Mouse (Mus musculus) left cerebral cortex, postnatal 10 days (tissue): ENCODE results near the gene Rpl29. TPM values are rescaled to one million over a fixed set of nuclear protein-coding genes. Genes with fewer than 3 reads are reported as not detected.

ENCODE experiments used
- DNase-seq, 2 experiments: peaks; one replicate each; pipeline ENCODE4 v3.0.0; 2021 to 2022; ENCODE audit warnings: low spot score in 2 of 2, mixed read lengths in 1 of 2; ENCODE audit errors: extremely low spot score in 1 of 2
- intact Hi-C: fragments of 180-260 bp; cut with DNase I; formaldehyde crosslinking; loops from one replicate; pipeline ENCODE4 v1.15.1; 2025
- total RNA-seq, 2 experiments: library from RNA; stranded (reverse); gene quantifications; 2 replicates each; pipeline ENCODE4 v1.2.3; 2021

Gene Rpl29
- total RNA-seq, 2 experiments from 2014 or later = 378 to 397 TPM

DNA sequence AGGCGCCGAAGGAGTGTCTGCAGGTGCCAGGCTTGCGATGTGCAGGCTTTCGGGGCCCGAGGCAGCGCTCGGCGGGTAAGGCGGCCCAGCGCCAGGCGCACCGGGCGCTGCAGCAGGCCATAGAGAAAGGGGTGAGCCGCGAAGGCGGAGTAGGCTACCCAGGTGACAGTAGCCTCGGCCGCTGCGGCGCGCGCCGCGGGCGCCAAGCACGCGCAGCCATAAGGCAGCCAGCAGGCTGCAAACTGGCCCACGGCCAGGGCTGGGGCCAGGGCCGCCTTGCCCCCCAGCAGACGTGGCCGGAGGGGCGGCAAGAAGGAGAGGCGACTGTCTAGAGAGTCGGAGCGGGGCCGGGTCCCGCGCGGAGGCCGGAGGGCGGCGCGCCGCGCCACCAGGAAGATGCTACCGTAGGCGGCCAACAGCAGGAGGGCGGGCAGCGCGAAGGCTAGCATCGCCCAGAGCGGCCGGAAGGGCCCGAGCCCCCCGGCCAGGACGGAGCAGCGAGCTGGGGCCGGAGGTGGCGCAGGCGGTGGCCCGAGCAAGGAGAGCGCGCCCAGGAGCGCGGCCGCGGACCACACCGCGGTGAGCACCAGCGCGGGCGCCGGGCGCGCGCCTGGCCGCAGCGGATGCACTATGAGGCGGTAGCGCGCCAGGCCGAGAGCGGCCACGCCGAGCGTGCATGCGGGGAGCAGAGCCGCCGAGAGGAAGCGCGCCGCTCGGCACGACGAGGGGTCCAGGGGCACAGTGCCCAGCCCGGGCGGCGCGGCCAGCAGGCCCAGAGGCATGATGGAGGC lies 35.7 kb downstream of the Rpl29 start:
- intact Hi-C loops = no loop called here

DNA sequence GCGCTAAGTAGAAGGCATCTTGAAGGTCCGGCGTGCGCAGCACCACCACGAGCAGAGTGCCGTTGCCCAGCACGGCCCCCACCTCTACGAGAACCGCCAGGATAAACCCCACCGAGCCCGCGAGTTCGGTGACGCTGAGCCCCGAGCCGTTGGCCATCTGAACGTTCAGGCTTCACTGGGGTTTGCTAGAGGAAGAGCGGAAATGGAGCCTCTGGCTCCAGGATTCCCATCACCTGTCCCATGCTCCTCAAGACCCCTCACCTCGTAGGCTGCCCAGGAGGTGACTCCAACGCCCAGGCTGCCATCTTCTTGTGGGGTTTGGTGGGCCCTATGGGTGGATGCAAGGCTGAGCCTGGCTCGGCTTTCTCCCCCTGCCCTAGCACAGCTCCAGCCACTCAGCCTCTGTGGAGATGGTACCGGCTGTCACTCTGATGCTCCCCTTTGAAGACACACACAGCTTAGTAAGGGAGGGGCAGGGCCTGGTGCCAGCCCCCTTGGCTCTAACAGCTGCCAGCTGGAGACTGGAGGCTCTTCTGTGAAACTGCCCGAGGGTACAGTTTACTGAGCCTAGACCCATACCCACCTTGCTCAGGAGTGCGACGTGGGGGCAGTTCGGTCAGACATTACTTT lies 36.4 kb downstream of the Rpl29 start, which contains the start of gene Gpr62:
Gpr62 (minus strand) TSS at position 368 of the 630 bp plus-strand sequence.
- intact Hi-C loops = no loop called here
- no peak for DNase-seq

More for the DNA sequence above, 35.7 kb downstream of the Rpl29 start:
- DNase-seq = peak; percentile 54 to 89

DNA sequence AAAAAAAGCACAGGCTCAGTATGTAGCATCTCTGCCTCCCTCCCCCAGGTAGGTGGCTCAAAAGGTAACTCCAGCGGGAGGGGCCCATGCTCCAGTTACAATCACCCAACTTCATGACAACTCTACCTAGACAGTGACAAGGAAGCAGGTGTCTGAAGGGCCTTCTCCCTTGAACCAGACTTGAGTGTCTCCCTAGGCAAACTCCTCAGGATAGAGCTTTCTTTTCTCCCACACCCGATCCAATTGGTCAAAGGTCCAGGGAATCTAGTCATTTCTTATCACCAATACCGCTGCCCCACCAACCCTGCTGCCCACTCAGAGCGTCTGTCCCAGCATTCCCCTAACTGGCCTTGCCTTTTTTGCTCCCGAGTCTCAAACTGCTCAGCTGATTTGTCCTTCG lies 37.5 kb downstream of the Rpl29 start:
- intact Hi-C loops = no loop called here

DNA sequence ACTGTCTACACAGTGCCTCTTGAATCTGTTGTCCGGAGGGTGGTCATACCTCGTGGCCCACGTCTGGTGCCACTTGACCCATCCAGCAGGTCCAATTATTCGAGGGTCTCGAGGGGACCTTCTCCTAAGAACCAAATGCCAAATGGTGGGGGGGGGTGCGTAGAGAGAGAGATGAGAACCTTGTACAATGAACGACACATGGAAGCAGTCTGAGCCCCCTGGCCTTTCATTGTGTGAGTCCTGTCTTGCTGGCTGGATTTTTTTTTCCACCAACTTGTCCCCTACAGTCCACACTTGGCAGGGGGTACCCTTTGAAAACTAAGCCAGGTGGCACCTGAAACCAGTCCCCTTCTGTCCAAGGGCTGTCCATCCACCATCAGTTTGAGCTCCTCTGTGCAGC lies 38.5 kb downstream of the Rpl29 start:
- DNase-seq = no peak
- intact Hi-C loops = no loop called here

More for the DNA sequence above, 37.5 kb downstream of the Rpl29 start:
- DNase-seq = no peak

DNA sequence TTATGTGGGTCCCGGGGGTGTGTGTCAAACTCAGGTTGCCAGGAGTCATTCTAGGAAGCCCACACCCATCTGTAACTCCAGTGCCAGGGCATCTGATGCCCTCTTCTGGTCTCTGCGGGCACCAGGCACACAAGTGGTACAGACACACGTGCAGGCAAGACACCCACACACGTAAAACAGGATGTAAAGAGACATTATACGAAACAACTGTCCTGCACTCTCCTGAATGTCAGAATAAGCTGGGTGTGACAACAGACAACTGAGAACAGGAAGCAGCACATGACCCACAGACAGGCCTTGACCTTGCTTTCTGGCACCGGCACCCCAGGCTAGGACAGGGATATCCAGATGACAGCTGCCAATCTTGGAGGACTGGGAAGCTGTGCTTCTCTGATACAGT lies 40.1 kb downstream of the Rpl29 start:
- DNase-seq = no peak
- intact Hi-C loops = no loop called here

DNA sequence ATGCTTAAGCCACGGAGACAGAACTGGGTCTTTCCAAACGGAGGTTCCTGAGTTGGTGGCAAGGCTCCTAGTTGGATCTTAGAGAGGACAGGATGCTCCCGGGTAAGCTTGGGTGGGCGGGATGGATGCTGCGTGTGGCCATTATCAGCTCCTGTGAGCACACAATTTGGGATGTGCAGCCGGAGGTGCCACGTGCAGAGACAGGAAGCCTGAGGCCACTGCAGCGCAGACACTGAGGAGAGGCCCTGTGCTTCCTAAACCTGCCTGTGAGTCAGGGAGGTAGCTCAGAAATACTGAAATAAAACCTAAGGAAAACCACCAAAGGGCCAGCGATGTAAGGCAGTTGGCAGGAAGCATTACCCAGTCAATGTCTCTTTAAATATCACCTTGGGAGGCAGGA lies 40.5 kb downstream of the Rpl29 start:
- intact Hi-C loops = no loop called here
- DNase-seq = peak in 1 of 2 experiments; percentile 13

DNA sequence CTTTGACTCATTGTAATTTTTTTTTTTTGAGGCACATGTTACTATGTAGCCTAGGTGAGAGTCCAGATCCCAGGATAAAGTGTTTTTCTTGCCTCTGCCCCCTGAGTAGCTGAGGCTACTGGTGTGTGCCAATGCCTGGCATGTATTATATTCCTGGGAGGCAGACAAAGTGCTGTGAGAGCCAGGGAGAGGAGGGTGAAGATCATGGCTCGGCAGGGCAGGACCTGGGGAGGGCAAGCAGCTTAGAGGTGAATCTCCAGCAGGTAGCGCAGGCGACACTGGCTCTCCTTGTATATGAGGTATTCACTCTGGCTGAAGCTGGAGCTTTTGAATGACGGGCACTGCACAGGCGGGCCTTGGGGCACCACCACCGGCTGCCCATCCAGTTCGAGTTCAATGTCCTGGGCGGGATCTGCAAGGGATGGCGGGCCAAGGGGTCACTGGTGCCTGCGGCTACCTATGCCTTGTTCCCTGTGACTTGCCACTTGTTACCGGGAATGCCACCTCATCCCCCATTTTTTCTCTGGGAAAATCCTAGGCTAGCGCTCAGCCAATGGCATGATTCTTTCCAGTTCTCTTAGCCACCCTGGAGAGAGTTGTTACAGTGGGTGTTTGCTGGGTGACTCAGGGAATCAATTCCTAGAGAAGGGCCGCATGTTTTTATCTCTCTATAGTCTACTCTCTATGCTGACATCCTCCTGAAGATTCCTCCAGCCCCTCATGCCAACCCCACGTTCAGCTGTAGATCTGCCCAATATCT lies 41.9 kb downstream of the Rpl29 start:
- intact Hi-C loops = no loop called here
- DNase-seq = peak in 1 of 2 experiments; percentile 23

DNA sequence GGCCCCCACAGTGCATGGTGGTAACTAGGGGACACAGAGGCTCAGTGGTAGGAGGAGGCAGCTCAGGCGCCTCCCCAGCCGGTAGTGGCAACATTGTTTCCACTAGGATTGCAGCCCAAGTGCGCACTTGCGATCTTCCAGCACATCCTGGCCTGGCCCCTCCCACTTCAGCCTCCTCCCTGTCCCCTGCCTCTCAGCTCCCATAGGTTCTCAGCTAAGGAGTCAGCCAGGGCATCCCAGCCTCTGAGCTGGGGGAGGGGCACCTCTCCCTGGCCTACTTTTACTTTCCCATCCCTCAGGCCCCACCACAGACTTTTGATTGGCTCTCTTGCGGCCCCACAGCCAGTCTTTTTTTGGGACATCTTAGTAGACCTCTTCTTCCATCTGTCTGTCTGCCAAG lies 42.6 kb downstream of the Rpl29 start:
- intact Hi-C loops = no loop called here
- DNase-seq = peak in 1 of 2 experiments; percentile 90

DNA sequence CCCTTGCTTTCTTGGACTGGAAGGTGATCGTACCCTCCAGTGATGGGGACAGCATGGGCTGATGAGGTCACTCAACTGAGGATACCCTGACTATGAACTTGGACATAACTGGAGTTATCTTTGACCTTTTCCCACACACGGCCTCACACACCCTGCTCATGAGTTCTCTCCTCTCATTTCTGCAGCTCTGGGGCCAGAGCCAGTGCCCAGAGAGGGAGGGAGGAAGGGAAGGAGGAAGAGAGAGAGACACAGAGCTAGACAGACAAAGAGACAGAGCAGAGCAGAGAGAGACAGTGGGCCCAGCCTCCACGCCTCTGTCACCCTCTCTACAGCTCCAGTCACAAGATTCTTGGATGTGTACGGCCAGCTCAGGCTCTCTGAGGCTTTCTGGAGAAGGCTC lies 43.1 kb downstream of the Rpl29 start:
- intact Hi-C loops = no loop called here
- peak in 1 of 2 experiments; percentile 24 for DNase-seq

DNA sequence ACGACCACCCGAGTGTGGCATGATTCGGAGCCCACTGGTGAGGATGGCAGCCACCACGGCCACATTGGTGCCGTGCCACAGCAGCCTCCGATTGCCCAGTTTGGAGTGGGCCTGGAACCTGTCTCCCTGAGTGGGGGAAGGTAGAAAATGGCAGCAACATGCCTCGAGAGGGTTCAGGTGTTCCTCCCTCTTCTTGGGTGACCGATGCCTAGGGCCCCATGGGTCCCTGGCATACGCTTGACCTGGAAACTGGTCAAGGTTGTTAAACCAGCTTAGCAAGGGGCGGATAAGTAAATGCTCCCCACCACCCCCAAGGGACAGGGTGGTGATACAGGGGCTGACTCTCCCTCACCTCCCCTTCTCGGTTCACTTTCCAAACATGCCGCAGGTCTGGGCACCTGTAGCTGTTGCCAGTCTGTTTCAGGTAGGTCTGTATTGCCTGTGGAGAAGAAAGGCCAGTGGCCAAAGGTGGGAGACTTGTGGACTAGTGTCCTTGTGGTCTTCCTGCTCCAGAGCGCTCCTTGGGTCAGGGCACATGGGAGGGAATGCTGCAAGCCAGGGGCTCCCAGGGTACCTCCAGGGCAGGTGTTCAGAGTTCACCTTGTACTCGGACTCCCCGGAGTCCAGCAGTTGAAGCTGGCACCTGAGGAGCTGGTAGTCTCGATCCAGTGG lies 44.0 kb downstream of the Rpl29 start:
- DNase-seq = peak in 1 of 2 experiments; percentile 34
- intact Hi-C loops = no loop called here

DNA sequence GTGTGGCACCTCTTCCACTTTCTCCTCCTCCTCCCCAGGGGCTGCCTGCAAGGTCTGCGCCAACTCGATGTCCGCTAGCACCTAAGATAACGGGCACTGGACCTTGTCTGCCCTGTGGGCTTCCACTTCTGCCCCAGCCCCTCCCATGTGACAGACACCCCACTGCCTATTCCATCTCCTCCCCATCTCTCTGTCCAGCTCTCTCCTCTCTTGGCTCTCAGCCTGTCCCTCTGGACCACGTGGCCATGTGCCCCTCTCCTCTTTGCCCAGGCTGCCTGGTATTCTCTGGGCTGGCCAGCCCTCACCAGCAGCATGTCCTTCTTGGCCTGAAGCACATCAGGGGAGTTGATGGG lies 44.5 kb downstream of the Rpl29 start:
- intact Hi-C loops = no loop called here
- DNase-seq = peak in 1 of 2 experiments; percentile 35

DNA sequence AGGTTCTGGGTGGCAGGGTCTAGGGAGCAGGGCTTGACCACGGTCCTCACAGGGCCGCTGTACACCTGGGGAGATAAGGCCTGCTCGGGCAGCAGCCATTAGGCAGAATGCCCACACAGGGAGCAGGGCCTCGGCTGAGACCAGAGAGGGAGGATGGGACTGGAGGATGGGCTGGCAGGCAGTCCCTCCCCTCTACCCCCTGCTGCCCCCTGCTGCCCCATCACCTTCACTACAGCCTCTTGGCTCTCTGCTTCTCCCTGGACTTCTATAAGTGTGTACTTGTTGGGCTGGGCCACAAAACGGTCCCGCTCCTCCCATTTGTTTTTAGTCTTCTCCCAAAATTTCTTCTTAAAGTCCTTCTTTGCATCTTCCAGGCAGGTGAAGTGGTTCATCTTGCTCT lies 45.2 kb downstream of the Rpl29 start:
- DNase-seq = peak in 1 of 2 experiments; percentile 84
- intact Hi-C loops = no loop called here

DNA sequence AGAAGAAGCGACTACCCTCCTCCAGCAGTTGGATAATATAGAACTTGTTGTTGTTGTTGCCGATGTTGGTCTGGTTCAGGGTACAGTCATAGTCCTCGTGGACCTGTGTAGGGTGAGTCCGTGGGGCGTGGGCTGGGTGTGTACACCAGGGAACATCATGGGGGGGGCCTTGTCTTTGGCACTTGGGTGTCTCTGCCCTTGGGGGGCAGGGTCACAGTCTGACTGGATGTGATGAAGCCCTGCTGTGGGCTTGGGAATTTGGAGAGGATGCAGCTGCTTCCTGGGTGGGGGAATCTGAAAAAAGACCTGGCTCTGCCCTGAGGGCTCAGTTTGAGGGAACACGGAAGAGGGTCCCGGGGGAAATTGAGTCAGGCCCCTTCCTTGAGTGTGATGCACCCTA lies 45.8 kb downstream of the Rpl29 start:
- intact Hi-C loops = no loop called here
- peak in 1 of 2 experiments; percentile 70 for DNase-seq

DNA sequence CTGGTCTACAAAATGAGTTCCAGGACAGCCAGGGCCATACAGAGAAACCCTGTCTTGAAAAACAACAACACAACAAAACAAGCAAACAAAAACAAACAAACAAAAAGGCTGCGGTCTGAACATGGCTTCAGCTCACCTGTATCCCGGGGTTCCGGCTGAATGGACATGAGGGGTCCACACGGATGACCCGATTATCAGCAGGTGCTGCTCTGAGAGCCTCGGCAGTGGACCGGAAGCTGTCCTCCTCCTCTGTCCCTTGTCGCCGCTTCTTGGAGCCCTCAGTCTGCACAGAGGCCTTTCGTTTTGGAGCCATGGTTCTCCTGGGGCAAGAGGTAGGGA lies 46.4 kb downstream of the Rpl29 start, which contains the start of gene Rrp9:
Rrp9 (plus strand) TSS at position 301 of the 339 bp plus-strand sequence.
- intact Hi-C loops = no loop called here
- DNase-seq = peak in 1 of 2 experiments; percentile 38

DNA sequence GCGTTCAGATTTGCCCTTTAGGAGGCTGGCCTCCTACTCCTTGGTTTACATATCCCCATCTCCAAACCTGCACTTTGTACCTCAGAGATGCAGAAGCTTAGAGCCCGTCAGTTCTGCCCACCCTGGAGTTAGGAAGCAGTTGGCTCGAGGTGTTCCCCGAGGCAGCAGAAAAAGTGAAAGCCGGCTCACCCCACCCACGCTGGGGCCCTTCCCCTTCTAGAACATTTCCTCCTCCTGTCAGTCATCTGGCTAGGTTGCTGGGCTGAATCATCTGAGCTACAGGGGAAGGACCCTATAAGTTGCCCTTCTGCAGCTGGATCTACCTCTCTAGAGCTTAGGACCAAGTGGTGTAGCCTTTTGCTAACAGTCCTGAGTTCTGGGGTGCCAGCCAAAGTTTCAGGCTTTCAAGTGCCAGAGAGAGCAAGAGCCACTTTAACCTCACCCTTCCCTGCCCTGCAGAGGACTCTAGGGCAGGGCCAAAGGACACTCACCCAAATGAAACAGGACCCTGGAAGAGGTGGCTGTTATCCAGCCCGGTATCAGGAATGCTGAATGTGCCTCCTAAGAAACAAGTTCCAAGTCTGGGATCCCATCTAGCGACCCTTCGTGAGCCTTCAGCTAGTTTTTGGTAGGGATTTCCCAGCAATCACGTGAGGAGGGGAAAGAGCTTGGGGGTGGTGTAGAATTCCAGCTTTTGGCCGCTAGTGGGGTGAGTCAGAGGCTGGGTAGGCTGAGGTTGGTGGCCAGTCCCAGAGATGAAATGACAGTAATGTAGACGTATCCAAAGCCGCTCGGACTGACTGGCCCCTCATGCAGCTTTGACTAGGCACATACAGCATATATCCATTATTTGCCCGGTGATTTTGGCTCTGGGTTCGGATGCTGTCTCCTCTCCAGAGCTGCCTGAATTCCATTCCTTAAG lies 47.0 kb downstream of the Rpl29 start:
- intact Hi-C loops = no loop called here
- peak in 1 of 2 experiments; percentile 61 for DNase-seq

DNA sequence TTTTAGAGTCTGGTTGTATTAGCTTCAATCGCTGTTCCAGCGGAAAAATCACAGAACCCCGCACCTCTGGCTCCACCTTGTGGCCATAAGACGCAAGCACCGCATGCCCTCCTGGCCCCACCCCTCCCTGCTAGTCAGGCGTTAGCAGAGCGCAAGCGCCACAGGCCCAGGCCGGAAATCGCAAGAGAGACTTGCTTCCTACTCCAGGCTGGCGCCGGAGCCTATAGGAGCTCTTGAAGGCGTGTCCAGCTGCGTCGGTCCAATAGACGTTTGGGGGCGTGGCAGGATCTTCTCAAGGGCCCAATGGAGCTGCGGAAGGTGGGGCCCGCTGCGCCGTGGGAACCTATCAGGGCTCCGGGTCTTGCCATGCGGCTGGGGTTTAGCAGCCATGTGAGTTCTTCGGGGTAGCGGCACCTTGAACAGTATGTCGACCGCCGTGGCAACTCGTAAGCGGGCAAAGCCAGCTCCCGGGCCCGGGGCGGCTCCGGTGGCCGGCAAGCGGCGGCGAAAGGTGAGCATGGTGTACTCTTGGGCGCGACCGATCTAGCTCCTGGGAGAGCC lies 47.8 kb downstream of the Rpl29 start, which contains the start of gene Parp3:
Parp3 (minus strand) TSS at position 26 of the 561 bp plus-strand sequence.
- intact Hi-C loops = no loop called here

DNA sequence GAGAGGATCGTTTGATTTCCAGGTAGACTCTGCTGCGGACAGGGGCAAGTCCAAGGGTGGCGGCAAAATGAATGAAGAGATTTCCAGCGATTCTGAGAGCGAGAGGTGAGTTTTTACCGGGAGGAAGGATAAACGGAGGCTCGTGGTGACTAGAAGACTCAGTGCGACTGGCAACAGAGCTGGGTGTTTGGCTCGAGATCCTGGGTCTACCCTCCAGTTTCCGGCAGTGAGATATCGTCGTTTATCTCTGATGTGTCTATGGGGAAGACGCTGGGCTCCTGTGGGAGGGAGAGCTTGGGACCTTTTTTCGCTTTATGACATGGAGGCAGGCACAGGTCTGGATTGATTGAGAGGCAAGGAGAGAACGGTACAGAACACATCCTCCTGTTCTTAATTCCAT lies 48.4 kb downstream of the Rpl29 start:
- intact Hi-C loops = no loop called here
- peak in 1 of 2 experiments; percentile 13 for DNase-seq

More for the DNA sequence above, 47.8 kb downstream of the Rpl29 start, which contains the start of gene Parp3:
- DNase-seq = peak; percentile 100

DNA sequence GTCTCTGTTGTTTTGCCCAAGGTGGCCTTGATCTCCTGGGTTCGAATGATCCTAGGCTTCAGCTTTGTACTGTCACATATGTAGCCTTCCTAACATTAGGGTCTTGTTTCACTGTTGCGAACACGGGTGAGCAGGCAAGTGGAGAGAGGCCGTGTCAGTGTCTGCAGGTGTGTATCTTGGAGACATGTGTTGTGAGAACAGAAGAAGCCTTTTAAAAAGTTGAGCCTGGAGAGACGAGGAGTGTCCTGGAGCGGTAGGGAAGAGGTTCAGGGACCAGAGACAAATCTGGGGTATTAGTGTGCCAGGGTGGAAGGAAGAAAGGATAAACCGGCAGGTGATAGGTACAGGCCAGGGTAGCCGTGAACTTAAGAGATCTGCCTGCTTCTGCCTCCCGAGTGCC lies 48.8 kb downstream of the Rpl29 start:
- DNase-seq = peak in 1 of 2 experiments; percentile 7
- intact Hi-C loops = no loop called here
